Mouse (Mus musculus) spleen, adult 2 months (tissue): ENCODE results near the gene Sdk1. TPM values are rescaled to one million over a fixed set of nuclear protein-coding genes. Genes with fewer than 3 reads are reported as not detected.

Experiments used
- DNase-seq, 2 experiments: peaks; one replicate each; pipeline versions ENCODE4 v3.0.0 to v3.0.0-alpha.2; 2012 to 2021; ENCODE audit warnings: low spot score in 2 of 2, low read depth in 1 of 2
- H3K27ac ChIP-seq: fragments of 200-500 bp; 2 replicates; pipeline ENCODE4 v1.5.1; 2012; ENCODE audit warnings: low read length, inconsistent platforms; ENCODE audit not compliant: insufficient read depth
- H3K27me3 ChIP-seq: fragments of 200-500 bp; 2 replicates; pipeline ENCODE4 v1.6.1; 2012; ENCODE audit warnings: mild to moderate bottlenecking, moderate library complexity, low read length, inconsistent platforms; ENCODE audit not compliant: control insufficient read depth, insufficient read depth
- H3K36me3 ChIP-seq: fragments of 200-500 bp; 2 replicates; pipeline ENCODE4 v1.6.1; 2012; ENCODE audit warnings: mild to moderate bottlenecking, low read length, inconsistent platforms; ENCODE audit not compliant: control insufficient read depth, insufficient read depth
- H3K4me1 ChIP-seq: fragments of 200-500 bp; 2 replicates; pipeline ENCODE4 v1.6.1; 2011; ENCODE audit warnings: inconsistent platforms; ENCODE audit not compliant: control insufficient read depth, insufficient read depth, insufficient read length
- H3K4me3 ChIP-seq: fragments of 200-500 bp; 2 replicates; pipeline ENCODE4 v1.5.1; 2011; ENCODE audit warnings: mild to moderate bottlenecking, inconsistent platforms; ENCODE audit not compliant: insufficient read depth, insufficient read length; ENCODE audit errors: extremely low read depth
- CTCF ChIP-seq: fragments of 200-500 bp; IDR thresholded peaks from 2 replicates; pipeline ENCODE4 v1.5.1; 2011; ENCODE audit warnings: mild to moderate bottlenecking, inconsistent platforms; ENCODE audit not compliant: insufficient read depth, insufficient read length, insufficient replicate concordance; ENCODE audit errors: extremely low read depth
- POLR2A ChIP-seq: fragments of 200-500 bp; IDR thresholded peaks from 2 replicates; pipeline ENCODE4 v1.6.1; 2011; ENCODE audit warnings: low read depth, low read length, inconsistent platforms
- WGBS: fragments of 180-500 bp; shearing (Covaris S2); methylation state at CpG from one replicate; pipeline ENCODE4 v1.1.7; 2018; 5-methylcytosine and 5-hydroxymethylcytosine counted together
- polyA plus RNA-seq: library from polyadenylated mRNA; depleted of rRNA; stranded (reverse); fragments of >200 nt; gene quantifications from 2 replicates; pipeline ENCODE4 v1.2.3, GENCODE M21; 2012

The Sdk1 gene
- polyA plus RNA-seq, 1 experiment = 0.62 TPM

GRCm38 (mm10) chr5:141984322-141984721 is 743.0 kb downstream of the Sdk1 start:
- no peak overlapping the region for H3K4me3 ChIP-seq
- DNase-seq = no peak
- no peaks in the 10 kb centered on the region for H3K4me1 ChIP-seq
- H3K27me3 ChIP-seq = no peaks in the 10 kb centered on the region
- H3K36me3 ChIP-seq = no peaks in the 10 kb centered on the region
- H3K27ac ChIP-seq = no peak overlapping the region
- TF ChIP-seq CTCF = no peak
- no peak for TF ChIP-seq POLR2A
- WGBS = 80% methylated on average over 4 of the region's 4 CpGs

GRCm38 (mm10) chr5:141985003-141985402 is 743.7 kb downstream of the Sdk1 start:
- Histone ChIP-seq H3K27me3 (no peaks in the 10 kb centered on the region), H3K36me3 (no peaks in the 10 kb centered on the region), H3K4me3 (no peak overlapping the region), H3K4me1 (no peaks in the 10 kb centered on the region), H3K27ac (no peak overlapping the region)
- peak; percentile 26 to 53 for DNase-seq
- 8% methylated on average over 8 of the region's 8 CpGs for WGBS
- TF ChIP-seq POLR2A (no peak), CTCF (peak; percentile 56; the same call in 1 of the 2 replicates)

DNA sequence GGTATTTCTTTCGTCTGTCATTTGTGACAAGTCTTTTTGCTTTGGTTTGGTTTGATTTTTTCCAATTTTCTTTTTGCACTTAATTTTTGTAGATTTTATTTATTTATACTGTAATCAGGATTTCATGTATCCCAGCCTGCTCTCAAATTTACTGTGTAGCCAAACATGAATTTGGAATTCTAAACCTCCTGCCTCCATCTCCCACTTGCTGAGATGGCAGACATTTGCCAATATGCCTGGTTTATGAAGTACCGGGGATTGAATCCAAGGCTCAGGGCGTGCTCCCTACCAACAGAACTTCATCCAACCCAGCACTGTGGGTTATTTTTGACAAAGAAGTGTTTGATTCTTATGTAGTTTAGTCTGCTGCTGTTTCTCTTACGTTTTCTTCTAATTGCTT is 744.3 kb downstream of the Sdk1 start:
- DNase-seq = no peak
- no peaks in the 10 kb centered on the region for H3K36me3 ChIP-seq
- no peaks in the 10 kb centered on the region for H3K4me1 ChIP-seq
- H3K4me3 ChIP-seq = no peak overlapping the region
- no peak for TF ChIP-seq CTCF
- TF ChIP-seq POLR2A = no peak
- no peaks in the 10 kb centered on the region for H3K27me3 ChIP-seq
- 73% methylated on average over 4 of the region's 4 CpGs for WGBS
- H3K27ac ChIP-seq = no peak overlapping the region

GRCm38 (mm10) chr5:141987287-141987799 is 746.1 kb downstream of the Sdk1 start:
- Histone ChIP-seq H3K27me3 (no peaks in the 10 kb centered on the region), H3K4me3 (no peak overlapping the region), H3K4me1 (no peaks in the 10 kb centered on the region), H3K27ac (no peak overlapping the region), H3K36me3 (no peaks in the 10 kb centered on the region)
- TF ChIP-seq POLR2A = no peak
- no peak for TF ChIP-seq CTCF
- 25% methylated on average over 1 of the region's 1 CpGs for WGBS
- DNase-seq = no peak

DNA sequence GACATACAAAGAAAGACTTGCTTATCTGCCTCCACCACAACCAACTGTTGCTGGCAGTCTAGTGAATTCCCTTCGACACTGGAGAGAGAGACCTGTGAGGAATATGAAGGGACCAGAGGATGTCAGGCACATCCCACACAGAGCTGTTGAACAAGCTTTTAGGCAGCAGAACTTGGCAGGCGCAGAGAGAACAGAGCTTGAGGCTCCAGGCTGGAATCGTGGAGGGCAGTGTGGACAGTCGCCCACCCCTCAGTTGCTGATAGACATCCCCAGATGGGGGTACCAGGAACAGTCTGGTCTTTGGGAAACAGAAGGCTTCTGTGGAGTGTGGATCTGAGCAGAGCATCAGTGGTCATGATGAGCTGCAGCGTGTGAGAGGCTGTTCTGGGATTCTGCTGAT is 747.4 kb downstream of the Sdk1 start:
- TF ChIP-seq POLR2A = no peak
- no peak for TF ChIP-seq CTCF
- no peaks in the 10 kb centered on the region for H3K4me1 ChIP-seq
- H3K36me3 ChIP-seq = no peaks in the 10 kb centered on the region
- H3K27ac ChIP-seq = no peak overlapping the region
- WGBS = 77% methylated on average over 5 of the region's 5 CpGs
- no peaks in the 10 kb centered on the region for H3K27me3 ChIP-seq
- DNase-seq = no peak
- no peak overlapping the region for H3K4me3 ChIP-seq

GRCm38 (mm10) chr5:141994192-141994591 is 752.9 kb downstream of the Sdk1 start:
- H3K27me3 ChIP-seq = no peaks in the 10 kb centered on the region
- TF ChIP-seq POLR2A = no peak
- 87% methylated on average over 3 of the region's 3 CpGs for WGBS

GRCm38 (mm10) chr5:142000247-142000646 is 759.0 kb downstream of the Sdk1 start:
- no peak overlapping the region for H3K27ac ChIP-seq
- no peak overlapping the region for H3K4me3 ChIP-seq
- no peaks in the 10 kb centered on the region for H3K27me3 ChIP-seq
- TF ChIP-seq CTCF (no peak), POLR2A (no peak)
- no peak for DNase-seq
- 93% methylated on average over 1 of the region's 1 CpGs for WGBS
- H3K36me3 ChIP-seq = no peaks in the 10 kb centered on the region
- H3K4me1 ChIP-seq = no peaks in the 10 kb centered on the region

More at GRCm38 (mm10) chr5:141994192-141994591, 752.9 kb downstream of the Sdk1 start:
- Histone ChIP-seq H3K27ac (no peak overlapping the region), H3K36me3 (no peaks in the 10 kb centered on the region), H3K4me3 (no peak overlapping the region), H3K4me1 (no peaks in the 10 kb centered on the region)
- no peak for DNase-seq

DNA sequence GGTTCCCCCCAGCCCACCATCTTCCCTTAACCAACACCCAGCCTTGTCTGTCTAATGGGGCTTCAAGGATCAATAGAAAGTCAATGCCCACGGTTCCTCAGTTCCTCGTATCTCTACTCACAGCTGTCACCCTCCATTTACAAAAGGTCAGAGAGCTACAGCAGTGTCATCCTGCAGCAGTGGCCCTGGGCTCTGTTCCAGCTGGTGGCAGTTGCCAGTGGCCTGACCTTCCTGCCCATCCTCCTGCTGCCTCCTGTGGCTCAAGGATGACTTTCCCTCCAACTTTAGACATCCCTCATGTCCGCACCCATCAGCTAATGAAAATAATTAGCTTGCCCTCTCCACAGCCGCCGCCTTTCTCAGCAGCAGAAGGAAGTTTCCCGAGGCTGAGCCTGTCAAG is 759.8 kb downstream of the Sdk1 start:
- no peaks in the 10 kb centered on the region for H3K36me3 ChIP-seq
- no peaks in the 10 kb centered on the region for H3K27me3 ChIP-seq
- H3K4me1 ChIP-seq = no peaks in the 10 kb centered on the region
- TF ChIP-seq CTCF = no peak
- TF ChIP-seq POLR2A = no peak
- no peak overlapping the region for H3K27ac ChIP-seq
- DNase-seq = no peak
- H3K4me3 ChIP-seq = no peak overlapping the region
- WGBS = 75% methylated on average over 6 of the region's 6 CpGs
